Mouse (Mus musculus) T-helper 2 cell (primary cell): Measurements from ENCODE around the gene Igsf9.

Experiments
- in situ Hi-C: fragments of 300-600 bp; cut with MboI, MseI; formaldehyde crosslinking; loops from one replicate; pipeline ENCODE4 v1.15.1; 2025; ENCODE audit warnings: high pct_unique_total_duplicates

Igsf9 gene

GRCm38 (mm10) chr1:172514551-172515268 is 33.1 kb downstream of the Igsf9 start:
- in situ Hi-C loops: no loop called here

GRCm38 (mm10) chr1:172515396-172515795 is 33.8 kb downstream of the Igsf9 start:
- in situ Hi-C loops: no loop called here

DNA sequence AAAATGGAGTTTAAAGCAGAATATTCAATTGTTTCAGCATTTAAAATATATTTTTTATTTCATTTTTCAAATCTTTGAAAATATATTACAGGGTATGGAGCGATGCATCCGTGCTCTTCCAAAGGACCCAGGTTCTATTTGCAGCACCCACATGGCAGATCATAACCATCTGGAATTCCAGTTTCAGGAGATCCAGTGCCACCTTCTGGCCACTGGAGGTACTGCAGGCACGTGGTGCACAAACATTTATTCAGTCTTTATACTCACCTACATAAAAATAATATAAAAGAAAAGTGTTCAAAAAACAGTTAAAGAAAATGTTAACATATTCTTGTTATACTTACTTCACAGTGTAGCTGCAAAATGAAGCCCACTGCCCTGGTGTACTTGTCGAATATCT is 36.4 kb downstream of the Igsf9 start:
- in situ Hi-C loops: no loop called here

GRCm38 (mm10) chr1:172519644-172520043 is 38.1 kb downstream of the Igsf9 start:
- in situ Hi-C loops: no loop called here

- in situ Hi-C loops: no loop called here
Observed at GRCm38 (mm10) chr1:172520576-172521440, 39.2 kb downstream of the Igsf9 start, which contains the start of gene Cfap45. Gene Cfap45, plus strand, starts transcription at chr1:172520801.

DNA sequence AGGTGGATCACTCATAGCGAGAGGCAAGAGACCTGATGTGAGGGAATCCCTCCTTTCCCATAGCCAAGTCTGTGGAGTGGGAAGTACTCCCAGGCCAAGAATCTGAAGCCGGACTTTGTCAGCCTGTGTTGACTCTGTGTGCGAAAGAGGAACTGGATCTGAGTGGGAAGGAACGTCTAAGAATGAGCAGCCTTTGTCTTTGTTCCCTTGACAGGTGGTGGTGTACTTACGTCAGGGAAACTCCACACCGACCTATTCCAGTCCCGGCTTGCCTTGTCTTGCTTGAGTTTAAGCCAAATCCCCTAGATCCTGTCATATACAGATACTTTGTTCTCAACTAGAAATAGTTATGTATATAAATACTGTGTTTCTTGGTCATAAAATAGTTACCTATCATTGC is 40.9 kb downstream of the Igsf9 start:
- in situ Hi-C loops: no loop called here

GRCm38 (mm10) chr1:172523699-172524101 is 42.1 kb downstream of the Igsf9 start:
- in situ Hi-C loops: no loop called here

GRCm38 (mm10) chr1:172525027-172525764 is 43.6 kb downstream of the Igsf9 start:
- in situ Hi-C loops: no loop called here

DNA sequence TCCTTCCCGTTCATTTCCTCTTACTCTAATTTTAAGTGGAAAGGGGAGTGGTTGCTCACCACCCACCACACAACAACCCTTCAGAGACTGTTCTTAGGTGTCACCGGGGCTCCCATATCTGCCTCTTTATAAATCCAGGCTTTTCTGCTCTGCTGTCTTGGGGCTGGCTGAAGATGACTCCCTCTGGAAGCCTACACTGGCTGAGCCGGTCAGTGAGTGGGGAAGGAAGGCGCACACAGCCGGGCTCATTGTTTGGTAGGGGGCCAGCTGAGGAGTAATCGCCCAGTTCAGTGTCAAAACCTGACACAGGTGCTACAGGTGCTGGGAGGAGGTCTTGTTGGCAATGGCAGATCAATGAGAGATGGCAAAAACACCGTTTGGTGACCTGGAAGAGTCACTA is 44.4 kb downstream of the Igsf9 start:
- in situ Hi-C loops: no loop called here

GRCm38 (mm10) chr1:172526380-172527081 is 44.9 kb downstream of the Igsf9 start:
- in situ Hi-C loops: no loop called here

GRCm38 (mm10) chr1:172527431-172527830 is 45.8 kb downstream of the Igsf9 start:
- in situ Hi-C loops: no loop called here

- in situ Hi-C loops: no loop called here
Observed at GRCm38 (mm10) chr1:172528701-172529100, 47.1 kb downstream of the Igsf9 start.

DNA sequence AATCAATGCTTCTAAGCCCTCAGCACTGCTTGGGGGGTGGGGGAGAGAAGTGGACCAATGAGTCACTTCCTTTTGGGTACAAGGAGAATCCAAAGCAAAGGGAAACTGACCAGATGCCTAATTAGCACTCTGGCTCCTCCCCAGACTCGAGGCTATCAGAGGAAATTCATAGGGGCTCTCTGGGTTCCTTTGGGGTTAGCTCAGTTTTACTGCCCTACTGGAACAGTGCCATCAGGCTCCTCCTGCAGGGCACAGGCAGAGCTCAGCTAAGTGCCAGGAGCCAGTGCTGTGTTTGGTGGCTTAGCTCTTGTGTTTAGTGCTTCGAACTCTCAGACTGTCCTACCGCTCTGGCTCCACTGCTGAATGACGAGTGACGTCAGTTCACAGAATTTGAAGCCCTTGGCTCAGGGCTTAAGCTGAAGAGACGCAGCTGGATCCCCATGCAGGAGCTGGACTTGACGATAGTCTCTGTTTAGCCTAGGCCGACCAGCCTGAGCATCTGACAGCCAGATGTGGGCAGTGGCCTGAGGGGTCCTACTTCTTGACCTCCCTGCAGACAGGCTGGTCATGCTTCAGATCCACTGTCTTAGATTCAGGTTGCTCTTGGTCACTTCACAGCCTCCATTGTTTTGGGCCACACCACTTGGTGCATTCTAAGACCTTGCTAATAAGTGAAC is 49.1 kb downstream of the Igsf9 start:
- in situ Hi-C loops: loop anchor here (5.0 kb wide), 1 partner anchor 97 kb away; no protein-coding TSS in a partner anchor

DNA sequence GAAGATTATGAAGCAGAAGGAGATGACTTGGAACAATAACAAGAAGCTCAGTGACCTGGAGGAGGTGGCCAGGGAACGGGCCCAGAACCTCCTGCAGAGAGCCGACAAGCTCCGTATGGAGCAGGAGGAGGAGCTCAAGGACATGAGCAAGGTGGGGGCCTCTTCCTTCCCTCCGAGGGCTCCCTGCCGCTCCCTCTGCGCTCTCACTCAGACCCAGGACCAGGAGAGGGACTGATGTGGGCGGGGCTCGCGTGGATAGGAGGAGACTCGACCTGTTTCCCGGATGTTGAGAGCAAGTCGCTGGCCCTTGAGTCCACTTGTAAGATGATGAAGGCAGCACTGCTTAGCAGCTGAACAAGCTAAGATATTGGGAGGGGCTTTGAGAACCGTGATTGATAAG is 51.0 kb downstream of the Igsf9 start:
- in situ Hi-C loops: loop anchor here (5.0 kb wide), 1 partner anchor 95 kb away; no protein-coding TSS in a partner anchor

DNA sequence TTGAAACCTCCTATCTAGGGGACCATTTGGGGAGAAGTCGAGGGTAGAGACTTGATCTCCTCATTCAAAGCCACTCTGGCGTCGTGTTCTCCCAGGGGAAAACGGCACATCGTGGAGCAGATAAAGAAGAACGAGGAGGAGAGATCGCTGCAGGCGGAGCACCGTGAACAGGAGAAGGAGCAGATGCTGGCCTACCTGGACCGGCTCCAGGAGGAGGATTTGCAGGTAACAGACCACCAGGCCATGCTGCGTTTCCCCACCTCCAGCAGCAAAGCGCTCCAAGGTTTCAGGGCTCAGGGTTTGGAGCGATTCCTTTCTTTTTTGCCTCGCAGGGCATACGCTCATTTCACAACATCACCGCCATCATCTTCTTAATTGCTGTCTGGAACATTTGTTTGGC is 53.5 kb downstream of the Igsf9 start:
- in situ Hi-C loops: no loop called here

GRCm38 (mm10) chr1:172539827-172540226 is 58.2 kb downstream of the Igsf9 start:
- in situ Hi-C loops: no loop called here

DNA sequence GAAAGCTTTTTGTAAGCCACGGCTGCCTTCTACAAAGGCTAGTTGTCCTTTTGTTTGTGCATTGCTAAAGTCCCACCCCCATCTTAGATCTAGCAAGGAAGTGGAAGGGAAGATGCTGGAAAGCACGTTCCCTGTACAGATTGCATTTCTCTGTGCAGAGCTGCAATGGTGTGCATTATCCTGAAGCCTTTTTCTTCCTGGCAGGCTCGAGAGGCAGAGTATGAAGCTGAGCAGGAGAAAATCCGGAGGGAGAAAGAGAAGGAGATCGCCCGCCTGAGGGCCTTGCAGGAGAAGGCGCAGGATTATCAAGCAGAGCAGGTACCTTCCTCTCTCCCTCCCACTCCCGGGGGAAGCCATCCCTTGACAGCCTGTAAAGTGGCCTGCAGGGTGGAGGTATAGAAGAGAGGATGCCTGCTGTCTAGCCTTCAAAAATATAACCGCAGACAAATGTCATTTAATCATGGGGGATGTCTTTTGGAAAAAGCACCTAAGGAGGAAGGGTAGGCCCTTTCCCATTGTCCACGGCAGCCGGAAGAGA is 58.8 kb downstream of the Igsf9 start:
- in situ Hi-C loops: no loop called here

- in situ Hi-C loops: no loop called here
Observed at GRCm38 (mm10) chr1:172546062-172546461, 64.5 kb downstream of the Igsf9 start.
